Mouse (Mus musculus) urinary bladder, adult 18-20 months (tissue): ENCODE data around the gene Clec2l.

Experiments used
- DNase-seq, 2 experiments: peaks; one replicate each; pipeline ENCODE4 v3.0.0; 2022; ENCODE audit warnings: low spot score in 2 of 2, mixed read lengths in 2 of 2

Gene Clec2l

GRCm38 (mm10) chr6:38662714-38663615 is at the start of gene Clec2l:
TSS of gene Clec2l (plus strand) at chr6:38663069.
- DNase-seq: no peak

DNA sequence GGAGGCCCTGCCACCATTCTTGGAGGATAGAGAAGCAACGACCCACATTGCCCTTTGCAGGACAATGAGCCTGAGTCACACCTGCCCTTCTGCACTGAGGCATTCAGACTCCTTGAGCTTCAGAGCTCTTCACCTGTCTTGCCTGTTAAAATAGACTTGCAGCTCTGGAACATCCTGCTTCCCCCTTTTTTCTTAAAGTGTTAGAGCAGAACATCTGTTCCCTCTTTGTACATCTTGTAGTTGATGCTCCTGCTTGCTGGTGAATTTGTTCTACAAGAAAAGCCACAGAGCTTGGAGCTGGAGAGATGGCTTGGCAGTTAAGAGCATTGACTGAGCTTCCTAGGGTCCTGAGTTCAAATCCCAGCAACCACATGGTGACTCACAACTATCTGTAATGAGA is 40.5 kb upstream of the Clec2l start:
- no peak for DNase-seq

- DNase-seq: no peak
These were observed 39.4 kb upstream of the Clec2l start for GRCm38 (mm10) chr6:38623457-38623856.

DNA sequence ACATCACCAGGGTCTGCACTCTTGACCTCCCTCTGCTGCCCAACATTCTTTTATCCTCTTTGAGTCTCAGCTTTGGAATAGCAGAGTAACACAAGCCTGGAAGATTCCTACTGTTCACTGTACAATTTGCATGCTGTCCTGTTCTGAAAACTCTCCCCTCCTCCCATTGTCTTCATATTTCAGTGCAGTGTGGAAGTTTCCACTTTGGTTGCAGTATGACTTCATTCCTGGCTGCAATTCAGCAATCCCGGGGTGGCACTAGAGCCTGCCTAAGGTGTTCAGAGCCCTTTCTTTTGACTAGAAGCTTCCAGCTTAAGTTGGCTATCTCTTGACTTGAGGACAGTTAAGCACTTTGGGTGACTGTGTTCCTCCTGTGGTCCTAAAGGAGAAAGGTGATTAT is 38.4 kb upstream of the Clec2l start:
- no peak for DNase-seq

GRCm38 (mm10) chr6:38626086-38626485 is 36.8 kb upstream of the Clec2l start:
- DNase-seq: no peak

DNA sequence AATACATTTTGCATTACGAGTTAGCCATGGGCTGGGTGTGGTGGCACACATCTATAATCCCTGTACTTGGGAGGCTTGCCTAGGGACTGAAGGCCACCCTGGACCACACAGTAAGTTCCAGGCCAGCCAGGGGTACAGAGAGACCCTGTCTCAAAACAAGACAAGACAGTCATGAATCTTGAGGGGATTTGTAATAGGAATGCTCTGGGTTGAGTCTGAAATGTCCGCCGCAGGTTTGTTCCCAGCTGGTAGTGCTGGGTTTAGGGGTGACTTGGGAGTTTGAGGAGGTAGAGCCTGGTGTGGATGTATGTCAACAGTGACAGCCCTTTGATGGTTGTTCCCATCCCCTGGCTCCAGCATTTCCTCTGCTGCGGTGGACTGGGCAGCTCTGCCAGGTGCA is 35.8 kb upstream of the Clec2l start:
- DNase-seq: no peak

DNA sequence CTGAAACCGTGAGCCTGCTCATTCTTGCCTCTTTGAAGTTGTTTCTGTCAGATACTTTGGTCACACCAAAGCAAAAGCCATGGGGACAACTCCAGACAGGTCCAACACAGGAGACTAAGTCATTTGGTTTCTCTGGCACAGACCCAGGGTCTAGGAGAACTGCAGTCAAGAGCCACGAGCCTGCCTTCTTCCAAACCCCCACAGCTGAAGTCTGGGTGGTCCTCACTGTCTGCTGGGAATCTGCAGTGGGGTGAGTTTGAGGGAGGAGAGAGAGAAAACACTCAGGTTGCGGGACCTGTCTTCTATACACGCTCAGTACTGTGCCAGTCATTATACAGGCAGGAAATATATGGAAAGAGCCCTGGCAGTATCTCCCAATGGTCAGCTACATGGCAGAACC is 35.4 kb upstream of the Clec2l start:
- DNase-seq: no peak

DNA sequence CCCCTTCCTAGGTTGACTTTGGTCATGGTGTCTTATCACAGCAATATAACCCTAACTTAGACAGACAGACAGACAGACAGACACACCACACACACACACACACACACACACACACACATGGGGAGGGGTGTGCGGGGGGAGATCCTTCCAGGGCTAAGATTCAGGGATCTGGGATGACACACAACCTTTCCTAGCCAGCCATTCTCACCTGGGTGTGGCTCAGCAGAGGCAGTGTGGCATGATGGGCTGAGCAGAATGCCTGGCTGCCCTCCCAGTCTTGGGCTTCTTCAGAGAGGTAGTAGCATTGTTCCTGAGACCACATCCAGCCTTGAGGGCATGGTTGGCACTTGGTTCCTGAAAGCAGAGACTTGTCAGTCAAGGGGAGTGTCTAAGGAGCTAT is 33.3 kb upstream of the Clec2l start:
- no peak for DNase-seq

DNA sequence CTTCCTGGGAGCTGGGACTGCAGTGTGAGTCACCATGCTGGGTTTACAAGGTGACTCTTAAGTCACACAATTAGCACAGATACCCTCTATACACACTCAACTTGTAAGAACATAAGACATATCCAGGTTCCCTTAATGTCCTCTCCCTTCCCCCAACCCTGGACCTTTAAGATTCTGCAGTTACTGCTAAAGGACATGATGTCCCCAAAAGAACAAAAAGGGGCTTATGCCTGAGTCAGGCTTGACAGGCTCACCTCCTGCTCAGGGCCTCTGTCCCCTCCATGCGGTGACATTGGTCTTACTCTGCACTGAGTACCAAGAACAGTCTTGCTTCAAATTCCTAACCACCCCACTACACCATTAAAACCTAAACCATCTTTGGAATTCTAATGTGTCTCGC is 30.0 kb upstream of the Clec2l start:
- DNase-seq: no peak

DNA sequence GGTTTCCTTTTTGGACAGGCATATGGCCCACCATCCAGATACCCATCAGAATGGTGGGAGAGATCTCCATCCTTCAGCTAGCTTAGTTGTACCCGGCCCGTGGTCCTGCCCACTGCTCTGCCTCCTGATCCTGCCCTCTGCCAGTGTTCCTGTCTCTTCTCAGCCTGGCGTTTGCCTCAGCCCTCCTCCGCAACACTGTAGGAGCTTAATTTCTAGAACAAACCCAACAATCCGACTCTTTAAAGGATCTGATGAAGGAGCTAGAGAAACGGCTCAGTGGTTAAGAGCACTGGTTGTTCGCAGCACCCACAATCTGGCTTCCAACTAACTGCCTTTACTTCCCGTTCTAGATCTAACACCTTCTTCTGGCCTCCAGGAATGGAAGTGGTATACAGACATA is 28.4 kb upstream of the Clec2l start:
- no peak for DNase-seq

DNA sequence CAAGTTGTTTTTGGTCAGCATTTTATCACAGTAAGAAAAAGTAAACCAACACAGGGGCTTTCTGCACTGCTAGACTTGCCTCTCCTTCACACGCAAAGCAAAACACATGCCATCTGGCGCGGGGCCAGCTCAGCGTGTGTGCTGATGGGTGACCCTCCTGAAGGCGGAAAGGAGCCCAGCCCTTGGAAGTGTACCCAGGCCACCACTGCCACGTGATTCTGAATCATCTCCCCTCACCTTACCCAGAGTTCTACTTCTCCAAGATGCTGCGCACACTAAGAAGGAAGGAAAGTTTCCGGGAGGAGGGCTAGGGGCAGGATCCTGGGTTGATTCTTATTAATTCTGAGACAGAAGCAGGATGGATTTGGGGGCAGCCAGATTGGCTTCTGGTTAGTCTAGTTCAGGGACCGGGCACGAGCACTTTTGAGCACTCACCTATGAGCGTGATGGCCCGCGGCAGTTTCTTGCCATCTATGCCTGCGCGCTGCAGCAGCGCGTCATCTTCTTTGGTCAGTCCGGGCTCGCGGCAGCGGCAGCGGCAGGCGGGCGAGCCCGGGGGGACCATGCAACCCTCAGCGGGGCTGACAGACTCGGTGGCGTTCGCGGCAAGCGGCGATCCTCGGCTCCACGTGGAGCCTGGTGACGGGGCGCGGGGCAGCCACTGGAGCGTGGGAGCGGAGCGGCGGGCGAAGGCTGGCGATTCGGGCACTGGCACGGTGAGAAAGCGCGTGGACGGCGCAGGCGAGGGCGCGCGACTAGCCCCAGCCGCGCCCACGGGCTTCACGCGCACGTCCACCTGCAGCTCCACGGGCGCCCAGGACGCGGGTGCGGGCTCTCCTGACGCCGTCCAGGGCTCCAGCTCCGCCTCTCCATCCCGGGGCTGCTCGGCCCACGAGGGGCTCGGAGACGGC is 26.7 kb upstream of the Clec2l start:
- peak; percentile 33 to 50 for DNase-seq

DNA sequence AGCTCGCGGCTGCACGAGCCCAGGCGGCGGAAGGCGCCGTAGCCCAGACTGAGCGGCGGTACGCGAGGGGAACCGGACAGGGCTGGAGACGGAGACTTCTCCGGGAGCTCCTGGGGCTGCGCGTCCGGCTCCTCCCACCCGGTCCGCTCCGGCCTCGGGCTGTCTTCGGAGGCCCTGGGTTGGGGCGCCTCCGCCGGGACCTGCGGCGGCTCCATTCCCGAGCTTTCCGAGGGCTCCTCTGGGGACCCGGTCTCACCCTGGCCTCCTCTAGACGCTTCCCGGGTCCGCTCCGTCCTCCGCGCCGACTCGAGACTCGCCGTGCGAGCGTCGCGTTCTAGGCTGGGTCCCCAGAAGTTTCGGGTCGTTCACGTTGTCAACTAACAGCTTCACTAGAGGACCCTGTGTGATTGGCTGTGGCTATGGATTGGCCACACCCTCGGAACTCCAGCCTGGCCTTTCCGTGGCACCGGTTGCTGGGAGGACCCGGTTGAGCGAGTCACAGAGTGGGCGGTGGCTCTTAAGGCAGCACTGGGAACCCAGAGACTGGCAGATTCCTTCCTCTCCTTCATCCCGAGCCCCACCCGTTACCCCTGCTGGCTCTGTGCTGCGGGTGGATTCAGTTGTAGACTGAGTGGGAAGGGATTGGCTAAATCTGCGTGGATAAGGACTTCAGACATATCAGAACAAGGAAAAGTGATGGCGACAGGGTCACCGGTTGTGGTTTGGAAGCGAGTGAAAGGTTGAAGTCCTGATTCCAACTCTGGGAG is 25.8 kb upstream of the Clec2l start, which contains the start of gene Klrg2:
Klrg2 (minus strand) TSS at position 391 of the 767 bp plus-strand sequence.
- DNase-seq: peak; percentile 64 to 76

GRCm38 (mm10) chr6:38640401-38640800 is 22.5 kb upstream of the Clec2l start:
- DNase-seq: no peak

DNA sequence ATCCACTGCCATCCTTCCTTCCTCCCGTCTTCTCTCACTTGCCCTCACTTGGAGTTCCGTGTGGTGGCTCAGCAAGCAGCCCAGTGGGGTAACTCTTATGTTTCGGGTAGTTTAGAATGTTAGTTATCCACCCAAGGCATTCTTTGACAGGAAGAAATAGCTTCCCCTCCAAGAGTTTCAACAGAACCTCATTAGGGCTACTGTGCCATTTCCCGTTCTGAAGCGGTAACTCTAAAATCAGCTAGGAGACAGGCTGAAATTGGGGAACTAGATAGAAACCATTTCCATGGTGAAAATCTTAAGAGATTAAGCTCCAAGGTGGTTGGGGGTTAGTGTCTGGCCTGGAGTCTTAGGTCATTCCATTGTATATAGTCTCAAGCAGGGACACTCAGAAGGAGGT is 21.6 kb upstream of the Clec2l start:
- DNase-seq: no peak

DNA sequence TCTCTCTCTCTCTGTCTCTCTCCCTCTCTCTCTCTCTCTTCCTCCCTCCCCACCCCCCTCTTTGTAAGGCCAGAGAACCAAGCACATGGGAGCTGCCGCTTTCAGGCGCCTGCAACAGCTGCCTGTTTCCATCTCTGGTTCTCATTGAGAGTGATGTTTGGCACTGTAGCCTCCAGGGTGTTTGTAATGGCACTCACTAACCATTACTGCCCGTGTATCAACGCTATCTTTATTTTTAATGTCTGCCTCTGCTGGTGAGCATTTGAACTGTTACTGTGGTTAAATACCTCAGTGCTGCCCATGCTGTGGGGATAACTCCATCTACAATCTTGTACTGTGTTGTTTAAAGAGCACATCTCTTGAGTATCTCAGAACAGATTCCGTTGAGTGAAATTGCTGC is 21.2 kb upstream of the Clec2l start:
- DNase-seq: no peak

DNA sequence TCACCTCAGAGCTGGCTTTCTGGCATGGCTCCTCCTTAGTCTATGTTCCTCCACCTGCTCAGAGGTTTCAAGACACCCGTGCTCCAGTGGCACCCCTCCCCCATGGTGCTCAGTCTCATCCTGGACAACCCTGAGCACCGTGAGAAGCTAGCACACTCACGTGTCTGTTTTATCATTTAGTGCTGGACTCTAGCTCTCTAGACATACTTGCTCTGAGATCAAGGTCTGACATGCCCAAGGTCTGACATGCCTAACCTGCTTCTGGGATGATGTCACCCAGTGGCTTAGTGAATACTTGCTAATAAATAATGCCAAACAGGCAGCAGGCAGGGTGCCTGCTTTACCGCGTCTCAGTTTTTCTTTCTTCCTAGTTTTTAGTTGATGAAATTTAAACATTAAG is 20.3 kb upstream of the Clec2l start:
- peak in 1 of 2 experiments; percentile 29 for DNase-seq

DNA sequence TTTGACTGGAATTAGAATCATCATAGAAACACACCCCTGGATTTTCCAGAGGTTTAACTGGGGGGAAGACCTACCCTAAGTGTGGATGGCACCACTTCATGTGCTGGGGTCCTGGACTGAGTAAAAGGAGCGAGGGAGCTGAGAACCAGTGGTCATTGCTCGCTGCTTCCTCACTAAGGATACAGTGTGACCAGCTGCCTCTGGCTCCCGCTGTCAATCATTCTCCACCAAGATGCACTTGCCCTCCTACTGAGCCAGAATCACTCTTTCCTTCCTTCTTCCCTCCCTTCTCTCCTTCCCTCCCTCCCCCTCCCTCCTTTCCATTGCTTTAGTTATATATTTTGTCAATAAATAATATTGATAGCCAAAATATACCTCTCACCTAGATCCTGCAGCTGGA is 19.8 kb upstream of the Clec2l start:
- no peak for DNase-seq

DNA sequence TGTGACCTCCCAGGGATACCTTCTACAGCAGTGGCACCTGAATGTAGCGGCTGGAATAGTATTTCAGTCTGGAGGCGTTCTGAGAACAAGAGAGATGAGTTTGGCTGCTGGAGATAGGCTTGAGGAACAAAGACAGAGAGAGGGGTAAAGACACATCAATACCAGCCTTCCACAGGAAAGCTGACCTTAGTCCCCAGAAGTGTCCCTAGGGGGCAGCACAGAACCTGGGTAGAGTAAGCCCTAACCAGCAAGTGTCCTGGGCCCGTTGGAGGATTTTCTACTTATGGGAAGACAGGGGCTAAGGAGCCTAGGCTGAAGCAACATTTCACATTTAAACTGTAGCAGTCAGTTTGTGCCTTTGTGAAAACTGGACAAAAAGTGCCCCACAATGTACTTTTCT is 13.3 kb upstream of the Clec2l start:
- no peak for DNase-seq

DNA sequence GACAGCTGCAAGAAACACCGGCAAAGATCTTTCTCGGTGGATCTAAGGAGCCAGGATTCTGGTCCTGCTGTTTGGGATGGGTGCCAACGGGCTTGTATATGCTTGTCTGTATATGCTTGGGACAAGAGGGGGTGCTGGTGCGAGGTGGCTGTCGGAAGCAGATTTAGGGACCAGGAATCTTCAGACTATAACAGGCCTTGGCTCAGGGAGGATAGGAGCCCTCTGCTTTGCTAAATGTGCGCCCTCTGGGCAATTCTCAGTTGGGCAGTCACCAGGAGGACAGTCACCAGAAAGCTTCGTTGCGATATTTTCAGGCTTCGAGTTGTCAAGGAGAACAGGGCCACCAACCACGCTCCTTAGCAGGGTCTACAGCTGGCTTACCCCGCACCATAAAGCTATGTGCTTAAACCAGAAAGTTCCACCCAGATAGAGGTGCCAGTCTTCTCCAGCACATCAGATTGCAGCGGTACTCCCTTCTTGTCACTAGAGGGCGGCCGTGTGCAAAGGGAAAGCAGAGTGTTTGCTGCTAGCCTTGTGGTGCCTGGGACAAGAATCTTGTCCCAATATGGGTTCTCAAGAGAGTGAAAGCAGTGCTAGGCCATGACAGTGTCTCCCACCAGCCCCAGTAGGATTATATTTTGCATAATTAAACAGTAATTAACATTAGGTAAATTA is 12.5 kb upstream of the Clec2l start:
- peak; percentile 26 to 41 for DNase-seq

- no peak for DNase-seq
These were observed 1.2 kb upstream of the Clec2l start for GRCm38 (mm10) chr6:38661626-38662025.

DNA sequence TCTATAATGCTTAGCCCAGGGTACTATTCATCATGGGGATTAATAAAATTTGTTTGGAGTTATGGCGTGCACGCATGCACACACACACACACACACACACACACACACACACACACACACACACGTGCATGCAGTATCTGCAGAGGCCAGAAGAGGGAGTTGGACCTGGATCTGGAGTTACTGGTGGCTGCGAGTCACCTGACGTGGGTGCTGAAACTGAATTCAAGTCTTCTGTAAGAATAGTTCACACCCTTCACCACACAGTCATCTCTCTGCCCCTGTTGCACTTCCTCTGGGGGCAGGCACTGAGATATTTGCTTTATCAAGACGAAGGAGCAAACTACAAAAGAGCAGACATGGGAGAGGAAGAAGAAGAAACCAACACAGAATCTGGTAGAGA is 6.7 kb downstream of the Clec2l start:
- no peak for DNase-seq
